Mouse (Mus musculus): ENCODE data around the gene Slc35g3.

- TF ChIP-seq POLR2A (IDR thresholded peaks at IDR 0.05; ENCODE audit: borderline replicate concordance, extremely low read depth, low read depth, low read length) (no peak), CTCF (IDR thresholded peaks at IDR 0.05; ENCODE audit: insufficient read depth, low read length) (no peak)
Observed at GRCm38 (mm10) chr11:69804972-69805909, 43.5 kb upstream of the Slc35g3 start, which contains the start of gene Tmem102.

Data from lung, adult 2 months (tissue).